Mouse (Mus musculus) neural tube, embryonic 15.5 days (tissue): Measurements from ENCODE around the gene Pip4p1. TPM values are rescaled to one million over a fixed set of nuclear protein-coding genes. Genes with fewer than 3 reads are reported as not detected.

Experiments used
- ATAC-seq: fragments of 200-750 bp; cut with Nextera tagmentation; 2 replicates; pipeline ENCODE4 v1.8.0; 2017; ENCODE audit warnings: mild to moderate bottlenecking, moderate TSS enrichment, moderate library complexity; ENCODE audit not compliant: low FRiP score
- H3K27ac ChIP-seq: fragments of 300-500 bp; sonication (generic); replicated peaks from 2 replicates; pipeline ENCODE4 v1.5.1; 2015; ENCODE audit warnings: mild to moderate bottlenecking, inconsistent platforms
- H3K27me3 ChIP-seq: fragments of 300-500 bp; sonication (generic); replicated peaks from 2 replicates; pipeline ENCODE4 v1.6.1; 2015; ENCODE audit warnings: inconsistent platforms
- H3K36me3 ChIP-seq: fragments of 300-500 bp; sonication (generic); 2 replicates; pipeline ENCODE4 v1.6.1; 2015; ENCODE audit warnings: inconsistent platforms
- H3K4me1 ChIP-seq: fragments of 300-500 bp; sonication (generic); 2 replicates; pipeline ENCODE4 v1.6.1; 2015; ENCODE audit warnings: inconsistent platforms
- H3K4me2 ChIP-seq: fragments of 300-500 bp; sonication (generic); 2 replicates; pipeline ENCODE4 v1.6.1; 2015; ENCODE audit warnings: inconsistent platforms, mild to moderate bottlenecking, moderate library complexity
- H3K4me3 ChIP-seq: fragments of 300-500 bp; sonication (generic); replicated peaks from 2 replicates; pipeline ENCODE4 v1.5.1; 2015; ENCODE audit warnings: mild to moderate bottlenecking, inconsistent platforms
- H3K9ac ChIP-seq: fragments of 300-500 bp; sonication (generic); replicated peaks from 2 replicates; pipeline ENCODE4 v1.6.1; 2015; ENCODE audit warnings: mild to moderate bottlenecking, inconsistent platforms
- H3K9me3 ChIP-seq: fragments of 300-500 bp; sonication (generic); replicated peaks from 2 replicates; pipeline ENCODE4 v1.6.1; 2016; ENCODE audit warnings: inconsistent platforms
- WGBS: fragments of 180-500 bp; shearing (Covaris S2); methylation state at CpG from one replicate; pipeline ENCODE4 v1.1.7; 2015; ENCODE audit warnings: mixed read lengths; 5-methylcytosine and 5-hydroxymethylcytosine counted together
- polyA plus RNA-seq: library from polyadenylated mRNA; unstranded; fragments of >200 nt; fragmentation: Nextera tagmentation; extraction: Ambion mirVana; gene quantifications from 2 replicates; pipeline ENCODE4 v1.2.1, GENCODE M21; 2015

Gene Pip4p1
- polyA plus RNA-seq, 1 experiment from 2014 or later, result 98.6 TPM

DNA sequence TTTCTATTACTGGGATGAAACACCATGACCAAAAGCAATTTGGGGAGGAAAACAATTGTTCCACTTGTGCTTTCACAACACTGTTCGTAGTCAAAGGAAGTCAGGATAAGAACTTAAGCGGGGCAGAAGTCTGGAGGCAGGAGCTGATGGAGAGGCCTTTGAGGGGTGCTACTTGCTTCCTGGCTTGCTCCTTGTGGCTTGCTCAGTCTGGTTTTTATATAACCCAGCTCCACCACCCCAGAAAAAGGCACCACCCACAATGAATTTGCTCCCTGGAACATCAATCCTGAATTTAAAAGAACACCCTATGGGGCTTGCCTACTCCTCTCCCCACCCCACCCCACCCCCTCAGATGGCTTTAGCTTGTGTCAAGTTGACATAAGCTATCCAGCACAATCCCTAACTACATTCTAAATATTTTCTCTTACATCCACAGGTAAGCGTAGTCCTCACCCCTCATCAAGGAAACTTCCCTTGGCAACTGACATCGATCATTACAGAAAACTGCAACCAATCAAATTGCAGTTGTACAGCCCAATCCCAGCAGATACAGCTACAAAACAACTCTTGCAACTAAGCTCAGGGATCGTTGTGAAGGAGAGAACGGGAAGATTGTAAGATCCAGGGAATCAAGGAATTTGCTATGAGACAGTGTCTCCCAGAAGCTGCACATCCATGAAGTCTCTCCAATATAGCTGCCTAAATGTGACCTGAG is 54.3 kb downstream of the Pip4p1 start:
- Histone ChIP-seq H3K27me3 (no peaks in the 10 kb centered on the region), H3K9ac (no peak overlapping the region), H3K9me3 (no peaks in the 10 kb centered on the region), H3K27ac (no peak overlapping the region), H3K4me2 (no peak overlapping the region), H3K4me1 (no peaks in the 10 kb centered on the region), H3K4me3 (no peak overlapping the region), H3K36me3 (no peaks in the 10 kb centered on the region)
- no peak for ATAC-seq
- WGBS, result 90% methylated on average over 6 of the region's 6 CpGs

Other genes with a start within 250 kb of the Pip4p1 start
- not detected in 2 replicates for gene Olfr747, start 237.7 kb downstream of the Pip4p1 start, polyA plus RNA-seq
- gene Olfr748, start 223.5 kb downstream of the Pip4p1 start, polyA plus RNA-seq, result not detected in 2 replicates
- not detected in 2 replicates for gene Olfr749, start 185.8 kb downstream of the Pip4p1 start, polyA plus RNA-seq
- gene Ttc5, start 145.3 kb downstream of the Pip4p1 start, polyA plus RNA-seq, result 114 and 119 TPM in 2 replicates
- gene Ccnb1ip1, start 123.1 kb downstream of the Pip4p1 start, polyA plus RNA-seq, result not detected in 2 replicates
- gene Parp2, start 123.0 kb downstream of the Pip4p1 start, polyA plus RNA-seq, result 43.6 and 48.7 TPM in 2 replicates
- 3.1 and 4.0 TPM in 2 replicates for gene Tep1, start 60.3 kb downstream of the Pip4p1 start, polyA plus RNA-seq
- 3.4 and 4.1 TPM in 2 replicates for gene Klhl33, start 33.3 kb downstream of the Pip4p1 start, polyA plus RNA-seq
- gene Osgep, start 6.0 kb downstream of the Pip4p1 start, polyA plus RNA-seq, result 107 and 125 TPM in 2 replicates
- 157 and 177 TPM in 2 replicates for gene Apex1, start 5.9 kb downstream of the Pip4p1 start, polyA plus RNA-seq
- 20.5 and 36.3 TPM in 2 replicates for gene Pnp, start 226 bp upstream of the Pip4p1 start, polyA plus RNA-seq
- gene Gm49342, start 13.7 kb upstream of the Pip4p1 start, polyA plus RNA-seq, result not detected in 2 replicates
- 0.55 and 0.73 TPM in 2 replicates for gene Pnp2, start 25.1 kb upstream of the Pip4p1 start, polyA plus RNA-seq
- gene Rnase10, start 76.9 kb upstream of the Pip4p1 start, polyA plus RNA-seq, result 0.10 TPM in 1 of 2 replicates, not detected in the other
- not detected in 2 replicates for gene Rnase9, start 111.0 kb upstream of the Pip4p1 start, polyA plus RNA-seq
- gene Rnase11, start 119.3 kb upstream of the Pip4p1 start, polyA plus RNA-seq, result not detected in 2 replicates
- gene Rnase12, start 126.8 kb upstream of the Pip4p1 start, polyA plus RNA-seq, result not detected in 2 replicates
- gene Olfr750, start 143.6 kb upstream of the Pip4p1 start, polyA plus RNA-seq, result not detected in 2 replicates
- gene Rnase4, start 160.2 kb upstream of the Pip4p1 start, polyA plus RNA-seq, result 18.6 and 30.0 TPM in 2 replicates
- gene Ang, start 160.3 kb upstream of the Pip4p1 start, polyA plus RNA-seq, result 4.4 and 8.0 TPM in 2 replicates
- not detected in 2 replicates for gene Eddm3b, start 183.6 kb upstream of the Pip4p1 start, polyA plus RNA-seq
- 1.0 and 2.2 TPM in 2 replicates for gene Rnase6, start 193.1 kb upstream of the Pip4p1 start, polyA plus RNA-seq
- 1.1 and 1.5 TPM in 2 replicates for gene Rnase1, start 215.9 kb upstream of the Pip4p1 start, polyA plus RNA-seq
- not detected in 2 replicates for gene Rnase2b, start 231.4 kb upstream of the Pip4p1 start, polyA plus RNA-seq